Mouse (Mus musculus) right cerebral cortex, postnatal 10 days (tissue): Measurements from ENCODE around the gene Mta1.
A peak's percentile ranks its signal among the peaks of the same experiment; 100 is the strongest.

Source experiments
- DNase-seq, 2 experiments: peaks; one replicate each; pipeline ENCODE4 v3.0.0; 2021; ENCODE audit warnings: low spot score in 2 of 2

Mta1 gene

GRCm38 (mm10) chr12:113098530-113099151, 563 bp downstream of the Mta1 start:
- no peak for DNase-seq

GRCm38 (mm10) chr12:113099470-113100237, 1.6 kb downstream of the Mta1 start:
- DNase-seq, result peak in 1 of 2 experiments; percentile 39

- DNase-seq, result peak; percentile 64 to 68
These were observed 2.5 kb downstream of the Mta1 start for GRCm38 (mm10) chr12:113100448-113101076.

- no peak for DNase-seq
These were observed 3.3 kb downstream of the Mta1 start for GRCm38 (mm10) chr12:113101251-113101960.

- DNase-seq, result peak; percentile 59 to 70
These were observed 4.4 kb downstream of the Mta1 start for GRCm38 (mm10) chr12:113102461-113102860.

- peak in 1 of 2 experiments; percentile 47 for DNase-seq
These were observed 5.9 kb downstream of the Mta1 start for GRCm38 (mm10) chr12:113103846-113104451.

GRCm38 (mm10) chr12:113106386-113106785, 8.3 kb downstream of the Mta1 start:
- no peak for DNase-seq

- DNase-seq, result no peak
These were observed 9.5 kb downstream of the Mta1 start for GRCm38 (mm10) chr12:113107431-113108124.

- no peak for DNase-seq
These were observed 10.6 kb downstream of the Mta1 start for GRCm38 (mm10) chr12:113108528-113109283.

GRCm38 (mm10) chr12:113109801-113110200, 11.7 kb downstream of the Mta1 start:
- DNase-seq, result peak in 1 of 2 experiments; percentile 31

- no peak for DNase-seq
These were observed 16.1 kb downstream of the Mta1 start for GRCm38 (mm10) chr12:113114141-113114540.

- no peak for DNase-seq
These were observed 16.9 kb downstream of the Mta1 start for GRCm38 (mm10) chr12:113114856-113115538.

GRCm38 (mm10) chr12:113119516-113120410, 21.7 kb downstream of the Mta1 start:
- DNase-seq, result peak; percentile 77 to 89

- peak in 1 of 2 experiments; percentile 46 for DNase-seq
These were observed 26.6 kb downstream of the Mta1 start for GRCm38 (mm10) chr12:113124726-113125125.

GRCm38 (mm10) chr12:113130732-113131131, 32.7 kb downstream of the Mta1 start:
- DNase-seq, result no peak

- DNase-seq, result no peak
These were observed 33.5 kb downstream of the Mta1 start for GRCm38 (mm10) chr12:113131601-113132000.

- DNase-seq, result no peak
These were observed 34.5 kb downstream of the Mta1 start for GRCm38 (mm10) chr12:113132567-113132966.

GRCm38 (mm10) chr12:113133260-113133659, 35.2 kb downstream of the Mta1 start:
- no peak for DNase-seq
